Mouse (Mus musculus): ENCODE measurements around the gene C2cd4a.

- TF ChIP-seq CTCF (IDR thresholded peaks at IDR 0.05; ENCODE audit: low read depth, low read length) = no peak
- no peak for TF ChIP-seq GATA1 (IDR thresholded peaks at IDR 0.05; ENCODE audit: borderline replicate concordance, low read length)
- TF ChIP-seq POLR2AphosphoS5 (IDR thresholded peaks at IDR 0.05; ENCODE audit: insufficient replicate concordance, low read depth, low read length) = no peak
- no peak for TF ChIP-seq TAL1 (conservative IDR thresholded peaks at IDR 0.05; ENCODE audit: low read depth, low read length)
These were observed 37.9 kb downstream of the C2cd4a start for GRCm38 (mm10) chr9:67794216-67794615.
